Mouse (Mus musculus): ENCODE measurements at regions not wholly inside any gene's neighbourhood (a gene's known extent, or its start where the extent isn't known, plus 50 kb on each side); places are given as distances from the start of the nearest gene placed in this dataset.

DNA sequence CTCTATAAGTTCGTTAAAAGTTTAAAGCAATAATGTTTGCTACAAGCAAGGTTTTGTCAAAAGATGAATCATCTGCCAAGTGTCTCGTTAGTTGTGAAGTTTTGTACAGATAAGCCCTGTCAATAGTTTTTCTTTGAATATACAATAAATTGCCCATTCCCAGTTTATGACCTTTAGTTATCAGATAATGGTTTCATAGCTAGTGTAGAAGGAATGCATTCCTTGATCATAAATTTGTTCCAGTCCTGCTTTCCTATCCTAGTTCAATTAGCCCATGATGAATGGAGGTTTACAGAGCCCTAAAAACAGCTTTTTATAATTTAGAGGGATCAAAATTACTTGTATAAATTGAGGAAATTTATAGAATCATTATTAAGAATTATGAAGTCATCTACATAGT lies 62.5 kb upstream of the Lrch2 start:
- H3K27ac ChIP-seq (ENCODE audit: insufficient read depth, low read depth, low read length, poor library complexity, severe bottlenecking), result no peak overlapping the region
- H3K9ac ChIP-seq (ENCODE audit: insufficient read depth, low read depth, low read length, poor library complexity, severe bottlenecking), result no peak overlapping the region
- no peaks in the 10 kb centered on the region for H3K36me3 ChIP-seq (ENCODE audit: control insufficient read depth, insufficient read depth, low read length, poor library complexity, severe bottlenecking)
- no peak overlapping the region for H3K4me3 ChIP-seq (ENCODE audit: insufficient read depth in 1 of 2, low read depth in 1 of 2, low read length in 2 of 2, poor library complexity in 1 of 2, severe bottlenecking in 1 of 2)
- in situ Hi-C loops (cut with MboI; ENCODE audit: low sequenced_read_pairs in 2 of 2, unreplicated experiment in 2 of 2), result loop anchor here in 1 of 2 experiments (25.0 kb wide), 1 partner anchor 554 kb away; no protein-coding TSS in a partner anchor
- no peak for DNase-seq (ENCODE audit: low read depth, low spot score)
- no peaks in the 10 kb centered on the region for H3K9me3 ChIP-seq (ENCODE audit: control insufficient read depth, insufficient read depth, low read depth, low read length)
- TF ChIP-seq HCFC1 (IDR thresholded peaks at IDR 0.05; ENCODE audit: borderline replicate concordance, insufficient read depth, low read length) (no peak), MAFK (IDR thresholded peaks at IDR 0.05; ENCODE audit: insufficient read depth, low read depth, low read length) (no peak), ZC3H11A (IDR thresholded peaks at IDR 0.05; ENCODE audit: borderline replicate concordance, low read depth, low read length) (no peak)
- no peaks in the 10 kb centered on the region for H3K4me1 ChIP-seq (ENCODE audit: control insufficient read depth in 2 of 2, insufficient read depth in 2 of 2, low read length in 2 of 2, poor library complexity in 1 of 2)

DNA sequence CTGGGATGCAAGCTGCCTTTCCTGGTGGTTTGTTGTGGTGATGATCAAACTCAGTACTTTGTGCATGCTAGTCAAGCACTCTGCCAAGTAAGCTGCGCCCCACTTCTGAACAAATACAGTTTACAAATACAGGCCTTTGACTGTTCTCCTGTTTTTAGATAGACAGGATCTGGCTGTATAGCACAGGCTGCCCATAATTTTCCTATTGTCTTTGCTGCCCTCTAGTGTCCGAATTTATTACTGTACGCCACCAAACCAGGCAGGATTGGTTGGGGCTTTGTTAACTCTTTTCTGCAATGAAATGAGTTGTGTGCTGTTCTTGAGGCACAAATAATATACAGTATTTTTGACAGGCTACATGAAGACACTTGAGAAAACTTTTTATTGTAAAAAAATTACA lies 54.8 kb upstream of the Lrch2 start:
- H3K27ac ChIP-seq (ENCODE audit: insufficient read depth, low read depth, low read length, poor library complexity, severe bottlenecking), result no peak overlapping the region
- no peak overlapping the region for H3K4me3 ChIP-seq (ENCODE audit: insufficient read depth in 1 of 2, low read depth in 1 of 2, low read length in 2 of 2, poor library complexity in 1 of 2, severe bottlenecking in 1 of 2)
- H3K9me3 ChIP-seq (ENCODE audit: control insufficient read depth, insufficient read depth, low read depth, low read length), result no peaks in the 10 kb centered on the region
- DNase-seq (ENCODE audit: low read depth, low spot score), result peak; percentile 17
- TF ChIP-seq HCFC1 (IDR thresholded peaks at IDR 0.05; ENCODE audit: borderline replicate concordance, insufficient read depth, low read length) (no peak), ZC3H11A (IDR thresholded peaks at IDR 0.05; ENCODE audit: borderline replicate concordance, low read depth, low read length) (peak; percentile 62; the same call in 1 of the 2 replicates)
- H3K4me1 ChIP-seq (ENCODE audit: control insufficient read depth in 2 of 2, insufficient read depth in 2 of 2, low read length in 2 of 2, poor library complexity in 1 of 2), result no peaks in the 10 kb centered on the region
- H3K36me3 ChIP-seq (ENCODE audit: control insufficient read depth, insufficient read depth, low read length, poor library complexity, severe bottlenecking), result no peaks in the 10 kb centered on the region
- H3K9ac ChIP-seq (ENCODE audit: insufficient read depth, low read depth, low read length, poor library complexity, severe bottlenecking), result no peak overlapping the region
- in situ Hi-C loops (cut with MboI; ENCODE audit: low sequenced_read_pairs in 2 of 2, unreplicated experiment in 2 of 2), result loop anchor here in 1 of 2 experiments (25.0 kb wide), 1 partner anchor 546 kb away; no protein-coding TSS in a partner anchor
